Mouse (Mus musculus) urinary bladder, adult 2 months (tissue): ENCODE data around the gene Sult1c1. TPM values are rescaled to one million over a fixed set of nuclear protein-coding genes. Genes with fewer than 3 reads are reported as not detected.
"Not testable (repeated sequence)": the region's sequence is repeated elsewhere in the genome, so short reads cannot be mapped to it uniquely, and the experiment has no call there.

Source experiments
- DNase-seq: peaks from one replicate; pipeline ENCODE4 v3.0.0; 2022; ENCODE audit warnings: low spot score
- polyA plus RNA-seq: library from polyadenylated mRNA; depleted of rRNA; stranded (reverse); fragments of >200 nt; gene quantifications from 2 replicates; pipeline ENCODE4 v1.2.3, GENCODE M21; 2012; rRNA removed

The Sult1c1 gene
- not detected in 2 replicates for polyA plus RNA-seq

DNA sequence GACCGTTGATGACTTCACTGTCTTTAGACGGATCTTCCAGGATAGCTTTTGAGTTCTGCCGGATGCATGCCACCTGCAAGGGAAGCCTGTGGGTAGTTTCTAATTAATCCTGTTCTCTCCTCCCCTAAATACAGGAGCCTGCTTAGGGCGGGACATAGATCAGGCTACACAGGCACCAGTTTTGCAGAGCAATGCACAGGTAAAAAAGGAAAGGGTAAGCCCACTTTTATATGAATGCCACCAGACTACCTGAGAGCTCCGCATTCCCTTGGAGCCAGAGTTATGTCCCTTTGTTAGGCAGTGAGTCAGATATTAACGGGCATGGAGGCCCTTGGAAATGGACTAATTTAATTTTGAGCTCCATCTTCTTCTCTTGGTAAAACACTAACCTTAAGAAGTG is at the start of gene Sult1c1:
Sult1c1 (minus strand) TSS at position 101 of the 400 bp plus-strand sequence.
- no peak for DNase-seq

DNA sequence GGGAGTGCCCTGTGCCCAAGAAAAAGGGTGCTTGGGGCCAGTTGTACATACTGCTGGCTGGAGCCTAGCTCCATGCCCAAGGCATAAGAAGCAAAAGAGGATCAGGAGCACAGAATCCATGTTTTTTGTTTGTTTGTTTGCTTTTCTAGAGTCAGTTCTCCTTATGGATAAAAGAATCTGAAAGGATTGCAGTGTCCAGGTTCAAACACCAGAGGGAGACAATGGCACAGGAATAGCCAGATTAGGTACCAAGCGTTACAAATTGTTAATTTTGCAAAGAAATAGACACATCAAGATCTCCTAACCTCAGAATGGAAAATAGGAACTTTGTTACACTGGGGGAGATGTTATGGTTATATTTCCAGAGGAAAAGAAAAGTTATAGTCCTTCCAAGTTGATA is 23.7 kb upstream of the Sult1c1 start:
- DNase-seq = no peak

DNA sequence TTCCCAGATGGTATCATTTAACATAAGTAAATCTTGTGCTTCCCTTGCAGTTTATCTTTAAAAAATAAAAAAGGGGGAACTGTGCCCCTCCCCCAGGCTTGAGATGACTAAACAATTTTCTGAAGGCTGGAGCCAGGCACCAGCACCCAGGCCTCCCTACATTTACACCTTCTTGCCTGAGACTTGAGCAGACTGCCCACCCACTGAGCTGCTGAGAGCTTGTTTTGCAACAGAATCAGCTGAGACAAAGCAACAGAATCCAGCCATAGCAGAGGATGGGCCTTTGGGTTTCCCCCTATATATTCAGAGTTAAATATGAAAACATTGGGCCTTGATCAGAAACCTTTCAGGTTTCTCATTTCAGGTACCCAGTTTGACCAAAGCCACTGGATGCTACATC is 20.7 kb upstream of the Sult1c1 start:
- DNase-seq = no peak

GRCm38 (mm10) chr17:54010536-54010935 is 20.1 kb upstream of the Sult1c1 start:
- not testable (repeated sequence) for DNase-seq

DNA sequence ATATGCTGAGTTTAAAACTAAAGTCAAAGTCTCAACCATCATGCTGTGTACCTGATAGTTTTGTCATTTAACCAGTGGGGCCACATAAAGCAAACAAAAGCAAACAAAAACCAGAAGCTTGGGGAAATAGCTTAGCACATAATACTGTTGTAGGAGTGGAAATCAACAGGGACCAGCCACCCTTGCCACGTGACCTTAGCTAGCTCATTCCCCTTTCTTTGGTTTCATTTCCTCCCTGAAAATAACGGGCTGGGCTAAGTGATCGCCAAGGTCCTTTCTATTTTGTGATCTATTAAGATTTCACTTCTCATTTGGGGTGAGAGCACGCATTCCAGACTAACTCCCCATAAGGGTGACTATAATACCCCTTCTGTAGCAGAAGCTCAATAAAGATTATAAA is 13.0 kb upstream of the Sult1c1 start:
- DNase-seq = no peak

- DNase-seq = no peak
Observed at GRCm38 (mm10) chr17:53973606-53974005, 16.9 kb downstream of the Sult1c1 start.

DNA sequence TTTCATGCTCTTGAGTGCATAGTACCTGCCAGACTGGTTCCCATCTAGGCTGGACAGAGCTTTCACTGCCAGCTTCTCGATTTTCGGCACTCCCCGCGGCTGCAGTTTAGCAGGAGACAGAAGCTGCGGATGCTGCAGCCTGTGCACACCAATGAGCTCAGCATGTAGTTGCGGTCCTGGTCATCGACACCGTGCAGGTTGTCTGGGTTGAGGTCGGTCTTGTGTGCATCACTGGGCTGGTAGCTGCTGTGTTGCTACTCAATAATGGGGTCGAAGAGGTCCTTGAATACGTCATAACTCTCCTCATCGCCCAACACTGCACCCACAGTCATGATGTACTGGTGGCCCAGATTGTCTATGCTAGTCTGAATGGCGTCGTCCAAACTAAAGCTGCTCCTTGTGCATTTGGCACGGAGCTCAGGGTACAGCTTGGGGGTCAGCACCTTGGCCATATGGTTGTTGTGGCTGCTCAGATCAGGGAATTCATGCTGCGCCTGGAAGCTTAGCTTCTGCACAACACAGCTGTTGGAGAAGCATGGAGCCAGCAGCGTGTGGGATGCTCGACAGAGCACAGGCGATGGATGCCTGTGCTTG is 48.8 kb downstream of the Sult1c1 start:
- DNase-seq = no peak

DNA sequence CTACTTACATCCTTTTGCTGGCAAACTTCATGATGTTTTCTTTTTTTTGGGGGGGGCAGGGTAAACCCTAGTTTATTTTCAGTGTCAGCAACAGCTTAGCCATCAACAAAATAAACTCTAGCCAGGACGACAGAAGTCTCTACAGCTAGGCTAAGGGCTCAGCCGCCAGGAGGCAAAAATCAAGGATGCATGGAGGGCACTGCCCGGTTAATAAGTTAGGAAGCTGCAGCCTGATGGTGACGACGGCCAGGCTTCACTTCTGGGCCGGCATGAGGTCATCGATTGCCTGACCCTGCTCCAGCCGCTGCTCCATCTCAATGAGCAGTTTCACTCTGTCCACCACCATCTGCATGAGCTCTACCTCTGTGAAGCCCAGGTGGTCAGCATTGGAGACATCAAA is 49.7 kb downstream of the Sult1c1 start:
- DNase-seq = no peak

Other genes starting within 250 kb of the Sult1c1 start
- 0.16 and 0.21 TPM in 2 replicates for gene Sult1c2, start 144.3 kb downstream of the Sult1c1 start, polyA plus RNA-seq